ENCODE assay signal across 24 mouse cellular contexts in genomic region chr8:117527983-117528382, GRCm38 (mm10). TPM values are rescaled to one million over a fixed set of nuclear protein-coding genes. Genes with fewer than 3 reads are reported as not detected.
A peak's percentile ranks its signal among the peaks of the same experiment; 100 is the strongest.
DNase-seq lines count a peak whose midpoint lies in the region; ATAC-seq lines count a peak whose summit lies in the region.
"Had no signal": no experiment of that assay in that cellular context is flagged by ENCODE, and none has a peak within 500 bp of the region (broad histone marks: within the 10 kb centered on the region; RNA-seq: fewer than 3 reads in every experiment).

No protein-coding gene starts in this region.

- H3K4me2 ChIP-seq in heart, embryonic 13.5 days, result no peak overlapping the region
- H3K4me2 ChIP-seq: embryonic facial prominence, embryonic 15.5 days; heart, embryonic 12.5 days; limb, embryonic 13.5 days; neural tube, embryonic 12.5 days; stomach, embryonic 15.5 days had no signal

- DNase-seq in heart, adult 18-20 months, result no peak
- peak; percentile 11 for DNase-seq in retina, adult 2 months (ENCODE audit: low read depth, low spot score)
- no peak for DNase-seq in retina, embryonic 14.5 days (ENCODE audit: low spot score)
- peak; percentile 25 for DNase-seq in spleen, adult 12 weeks (ENCODE audit: low spot score)
- no peak for DNase-seq in kidney, postnatal 25 days
- no peak for DNase-seq in right cerebral cortex, adult 2 months (ENCODE audit: low spot score in 2 of 2)
- DNase-seq in MN1 (ENCODE audit: low spot score), result no peak
- DNase-seq: adrenal gland, adult 8-10 months; cerebellum, adult 11 months; cerebellum, postnatal 25 days; forebrain, postnatal 0 days; gastrocnemius, postnatal 36 days; right cerebral cortex, postnatal 25 days; thymus, adult 2 months had no signal

- ATAC-seq in heart, embryonic 13.5 days (ENCODE audit: extremely low read depth, insufficient number of reproducible peaks, low FRiP score, low TSS enrichment), result no peak
- ATAC-seq: forebrain, postnatal 0 days; hindbrain, embryonic 16.5 days; intestine, embryonic 16.5 days had no signal

- H3K27ac ChIP-seq in heart, embryonic 13.5 days (replicated peaks), result no peak overlapping the region
- H3K27ac ChIP-seq: embryonic facial prominence, embryonic 15.5 days; limb, embryonic 13.5 days; liver, embryonic 14.5 days; midbrain, embryonic 10.5 days; neural tube, embryonic 12.5 days; stomach, embryonic 15.5 days had no signal

- no peaks in the 10 kb centered on the region for H3K9me3 ChIP-seq in heart, embryonic 13.5 days
- H3K9me3 ChIP-seq: embryonic facial prominence, embryonic 15.5 days; heart, embryonic 12.5 days; limb, embryonic 13.5 days; midbrain, embryonic 10.5 days; neural tube, embryonic 12.5 days; stomach, embryonic 15.5 days had no signal

- H3K9ac ChIP-seq in heart, embryonic 13.5 days, result peak overlapping the region; percentile 24; the same call in 1 of the 2 replicates
- H3K9ac ChIP-seq: embryonic facial prominence, embryonic 15.5 days; forebrain, postnatal 0 days; heart, embryonic 12.5 days; limb, embryonic 13.5 days; liver, embryonic 14.5 days; neural tube, embryonic 12.5 days; stomach, embryonic 15.5 days had no signal

- no peaks in the 10 kb centered on the region for H3K27me3 ChIP-seq in heart, embryonic 13.5 days (replicated peaks)
- H3K27me3 ChIP-seq: embryonic facial prominence, embryonic 15.5 days; heart, embryonic 12.5 days; limb, embryonic 13.5 days; neural tube, embryonic 12.5 days; stomach, embryonic 15.5 days had no signal

- no peaks in the 10 kb centered on the region for H3K36me3 ChIP-seq in heart, embryonic 13.5 days
- H3K36me3 ChIP-seq: embryonic facial prominence, embryonic 15.5 days; heart, embryonic 12.5 days; limb, embryonic 13.5 days; midbrain, embryonic 10.5 days; neural tube, embryonic 12.5 days; stomach, embryonic 15.5 days had no signal

- peaks cover 25% of the 10 kb centered on the region for H3K4me1 ChIP-seq in heart, embryonic 13.5 days
- H3K4me1 ChIP-seq: embryonic facial prominence, embryonic 15.5 days; stomach, embryonic 15.5 days had no signal

- WGBS in heart, embryonic 13.5 days, result 43% methylated on average over 5 of the region's 5 CpGs

- H3K4me3 ChIP-seq in heart, embryonic 13.5 days, result no peak overlapping the region
- H3K4me3 ChIP-seq: embryonic facial prominence, embryonic 15.5 days; heart, embryonic 12.5 days; limb, embryonic 13.5 days; midbrain, embryonic 10.5 days; neural tube, embryonic 12.5 days; stomach, embryonic 15.5 days had no signal

RNA-seq across cellular contexts. Expression of gene Plcg2, which starts 29.9 kb away (rescaled TPM):
- 6.0 and 7.2 TPM in 2 replicates for polyA plus RNA-seq in heart, embryonic 13.5 days (2015; fragmentation: Nextera tagmentation; extraction: Ambion mirVana)
- 1 to 10 TPM; 7.6 to 8.5 TPM for total RNA-seq in heart, adult 18-20 months (2021)

Comparison
In these comparisons a context has a peak if more than half of its experiments do, and no peak if none do; other contexts are left out.
1. DNase-seq: peak in retina, adult 2 months (single experiment) and spleen, adult 12 weeks (single experiment); none in heart, adult 18-20 months (0 of 2), retina, embryonic 14.5 days (single experiment), kidney, postnatal 25 days (0 of 2), right cerebral cortex, adult 2 months (0 of 2) and MN1 (single experiment).